Mouse (Mus musculus) cerebellum, adult 2 months (tissue): ENCODE data around the gene Agbl1.

ENCODE experiments used
- CTCF ChIP-seq: fragments of 200-500 bp; IDR thresholded peaks from 2 replicates; pipeline ENCODE4 v1.5.1; 2011; ENCODE audit warnings: low read depth, mild to moderate bottlenecking, control low read depth, low read length, moderate library complexity, borderline replicate concordance; ENCODE audit not compliant: insufficient read depth
- POLR2A ChIP-seq: fragments of 200-500 bp; IDR thresholded peaks from 2 replicates; pipeline ENCODE4 v1.6.1; 2011; ENCODE audit warnings: low read length, control low read depth, borderline replicate concordance; ENCODE audit not compliant: insufficient read depth

- TF ChIP-seq CTCF (no peak), POLR2A (no peak)
Observed at GRCm38 (mm10) chr7:77164921-77165320, 935.2 kb downstream of the Agbl1 start.
